Mouse (Mus musculus) B cell, adult (primary cell): ENCODE measurements around the gene Calml4. TPM values are rescaled to one million over a fixed set of nuclear protein-coding genes. Genes with fewer than 3 reads are reported as not detected.

Source experiments
- total RNA-seq: library from RNA; stranded (reverse); gene quantifications from 4 replicates; pipeline ENCODE4 v1.2.4, GENCODE M21; 2023; ENCODE audit not compliant: inconsistent age

Calml4 gene
- total RNA-seq, result not detected in 4 replicates

GRCm38 (mm10) chr9:62857719-62858261 is at the start of gene Calml4:
Calml4 (plus strand) TSS chr9:62858080.

GRCm38 (mm10) chr9:62811516-62812121 is 46.3 kb upstream of the Calml4 start, which contains the start of gene Fem1b:
Fem1b (minus strand) TSS chr9:62811934.

GRCm38 (mm10) chr9:62838506-62839171 is 19.2 kb upstream of the Calml4 start, which contains the start of gene Cln6:
Cln6 (plus strand) TSS chr9:62838785.

Other genes starting within 250 kb of the Calml4 start
- gene Itga11, start 180.3 kb upstream of the Calml4 start, total RNA-seq, result not detected in 4 replicates
- gene Fem1b, start 46.1 kb upstream of the Calml4 start, total RNA-seq, result 22.8 to 25.7 TPM (median 23.8 TPM) in 4 replicates
- gene Cln6, start 19.3 kb upstream of the Calml4 start, total RNA-seq, result 5.2 to 11.1 TPM (median 7.4 TPM) in 4 replicates
- 107 to 128 TPM (median 120 TPM) in 4 replicates for gene Pias1, start 129.8 kb downstream of the Calml4 start, total RNA-seq